Mouse (Mus musculus) gastrocnemius, adult 18-20 months (tissue): Measurements from ENCODE around the gene Ascc1. TPM values are rescaled to one million over a fixed set of nuclear protein-coding genes. Genes with fewer than 3 reads are reported as not detected.

Experiments
- DNase-seq: peaks from one replicate; pipeline ENCODE4 v3.0.0; 2021; ENCODE audit warnings: low spot score
- long read RNA-seq, 2 experiments: library from polyadenylated mRNA; stranded (forward); transcript quantifications; one replicate each; pipeline ENCODE4 v2.0.0; 2021
- total RNA-seq, 2 experiments: library from RNA; stranded (reverse); gene quantifications; 2 replicates each; pipeline ENCODE4 v1.2.3; 2021

Gene Ascc1
- 10 to 100 TPM; 14.2 to 15.3 TPM for total RNA-seq
- long read RNA-seq, experiment 1, transcript Ascc1-201 (11 exons, 1,450 nt) = major isoform, 14 of 22 reads
- long read RNA-seq, experiment 1, partial matches to known transcripts = 1 of 22 reads
- long read RNA-seq, experiment 1, other reads (novel, unspliced or antisense) = 6 of 22 reads
- long read RNA-seq, experiment 2, transcript Ascc1-201 (11 exons, 1,450 nt) = major isoform, 15 of 21 reads
- long read RNA-seq, experiment 2, partial matches to known transcripts = 3 of 21 reads
- long read RNA-seq, experiment 2, other reads (novel, unspliced or antisense) = 3 of 21 reads

DNA sequence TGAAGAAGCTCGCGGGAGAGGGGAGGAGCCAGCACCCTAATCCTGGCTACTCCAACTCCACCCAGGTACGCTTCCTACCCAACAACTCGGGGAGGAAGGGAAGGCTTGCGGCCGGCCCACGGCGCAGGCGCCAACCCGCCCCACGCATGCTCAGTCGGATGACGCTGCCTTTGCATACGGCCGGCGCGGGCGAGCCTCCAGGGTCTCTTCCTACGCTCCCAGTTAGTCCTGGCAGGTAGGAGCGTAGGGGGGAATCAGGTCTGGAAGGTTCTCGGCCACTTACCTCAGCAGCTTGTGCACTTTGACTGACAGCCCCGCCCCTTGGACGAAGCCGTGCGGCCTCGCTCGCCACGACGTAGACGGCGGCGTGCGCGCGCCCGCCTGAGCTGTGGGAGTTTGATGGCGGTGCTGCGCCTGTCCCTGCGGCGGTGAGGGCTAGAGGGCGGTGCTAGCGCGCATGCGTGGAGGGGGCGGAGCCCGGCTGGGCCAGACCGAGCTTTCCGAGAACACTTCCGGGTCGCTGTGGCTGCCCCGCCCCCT lies at the start of gene Ascc1, which contains the start of gene Anapc16:
Gene Ascc1 (plus strand): TSS at position 133 of the 540 bp plus-strand sequence.
Gene Anapc16 (minus strand): TSS at position 463 of the 540 bp plus-strand sequence.
- DNase-seq = peak; percentile 95

DNA sequence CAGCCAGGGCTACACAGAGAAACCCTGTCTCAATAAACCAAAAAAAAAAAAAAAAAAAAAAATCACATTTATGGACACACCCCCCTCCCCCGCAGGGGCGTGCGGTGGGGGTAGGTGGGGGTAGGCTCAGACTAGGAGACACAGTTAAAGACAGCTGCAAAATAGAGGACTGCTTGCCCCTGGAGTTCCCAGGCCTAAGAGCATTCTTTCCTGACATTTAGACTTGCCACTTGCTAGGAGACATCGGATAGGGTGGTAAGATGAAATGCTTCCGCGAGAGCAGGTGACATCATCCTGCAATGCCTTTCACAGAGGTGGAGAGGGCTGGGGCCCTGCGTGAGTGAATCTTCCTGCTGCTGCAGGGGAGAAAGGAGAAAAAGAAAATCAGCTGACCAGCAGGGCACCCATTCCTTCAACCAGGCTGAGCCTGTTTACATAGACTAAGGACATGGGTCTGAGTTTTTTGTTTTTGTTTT lies 49.0 kb upstream of the Ascc1 start:
- DNase-seq = no peak

DNA sequence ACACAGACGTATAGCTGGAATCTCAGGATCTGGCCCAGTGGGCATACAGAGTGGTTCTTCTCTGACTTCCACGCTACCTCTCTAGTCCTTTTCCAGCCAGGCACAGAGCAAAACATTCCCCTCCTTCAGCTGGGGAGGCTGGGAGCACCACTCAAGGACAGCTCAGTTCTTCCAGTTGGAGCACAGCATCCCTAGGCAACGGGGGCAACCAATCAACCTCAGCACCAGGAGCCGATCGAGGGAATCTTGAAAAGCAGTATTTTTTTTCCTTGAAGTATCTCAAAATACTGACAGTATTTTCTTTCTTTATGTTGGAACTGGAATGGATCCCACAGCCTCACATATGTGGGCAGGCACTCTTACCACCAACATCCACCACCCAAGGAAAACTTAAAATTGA lies 45.9 kb upstream of the Ascc1 start:
- DNase-seq = no peak

DNA sequence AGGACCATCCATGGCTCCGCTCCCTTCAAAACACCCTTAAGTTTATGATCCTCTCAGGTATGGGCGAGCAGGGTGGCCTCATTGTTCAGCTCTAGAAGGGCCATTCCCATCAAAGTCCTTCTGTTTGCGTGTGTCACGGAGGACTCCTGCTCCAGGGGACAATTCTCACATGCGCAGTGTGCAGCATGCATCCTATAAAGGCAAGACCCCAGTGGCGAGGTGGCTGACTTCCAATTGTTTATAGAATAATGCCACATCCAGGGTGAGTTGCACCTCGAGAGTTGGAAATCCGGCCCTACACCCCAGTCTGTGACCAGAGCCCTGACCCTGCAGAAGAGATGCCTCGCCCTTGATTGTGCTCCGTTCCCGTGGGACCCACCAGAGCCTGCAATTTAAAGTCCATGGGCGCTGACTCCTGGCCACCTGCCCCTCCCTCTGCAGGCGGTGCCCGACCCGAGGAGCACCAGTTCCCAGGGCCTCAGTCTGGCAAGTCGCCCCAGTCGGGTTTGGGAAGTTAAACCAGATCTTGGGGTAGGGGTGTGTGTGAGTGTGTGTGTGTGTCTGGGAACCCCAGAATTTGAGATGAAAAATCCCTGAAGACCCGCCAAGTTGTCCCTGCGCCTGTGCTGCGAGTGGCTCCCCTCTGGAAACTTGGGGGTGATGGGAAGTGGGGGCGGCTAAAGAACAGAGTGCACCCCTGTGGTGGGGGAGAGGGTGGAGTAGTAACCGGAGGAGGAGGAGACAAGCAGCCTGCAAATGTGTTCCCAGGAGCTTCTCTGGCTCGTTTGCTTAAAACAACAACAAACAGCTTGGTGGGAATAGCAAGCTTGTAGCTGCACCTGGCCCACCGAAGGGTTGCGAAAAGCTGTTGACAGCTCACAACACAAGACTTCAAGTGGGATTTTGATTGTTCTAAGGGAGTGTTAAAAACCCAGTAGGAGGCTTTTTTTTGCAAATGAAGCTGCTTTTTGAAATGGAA lies 45.1 kb upstream of the Ascc1 start:
- DNase-seq = no peak

DNA sequence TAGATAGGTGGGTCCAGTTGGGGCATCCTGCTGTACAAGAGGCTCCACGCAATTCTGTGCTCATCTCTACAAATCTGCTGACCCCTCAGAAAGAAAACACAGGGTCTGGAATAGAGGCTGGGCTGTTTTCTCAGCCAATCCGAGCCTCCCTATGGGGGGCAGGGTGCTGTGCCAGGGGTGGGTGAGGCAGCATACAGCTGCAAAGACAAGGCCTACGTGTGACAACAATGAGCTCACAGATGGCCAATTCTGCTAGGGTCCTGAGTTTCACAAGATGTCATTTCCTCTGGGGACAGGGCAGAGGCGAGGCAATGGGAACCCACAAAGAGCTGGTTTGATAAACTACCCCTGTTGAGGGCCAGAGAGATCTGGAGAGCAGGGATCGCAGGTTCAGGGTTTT lies 44.1 kb upstream of the Ascc1 start:
- no peak for DNase-seq

DNA sequence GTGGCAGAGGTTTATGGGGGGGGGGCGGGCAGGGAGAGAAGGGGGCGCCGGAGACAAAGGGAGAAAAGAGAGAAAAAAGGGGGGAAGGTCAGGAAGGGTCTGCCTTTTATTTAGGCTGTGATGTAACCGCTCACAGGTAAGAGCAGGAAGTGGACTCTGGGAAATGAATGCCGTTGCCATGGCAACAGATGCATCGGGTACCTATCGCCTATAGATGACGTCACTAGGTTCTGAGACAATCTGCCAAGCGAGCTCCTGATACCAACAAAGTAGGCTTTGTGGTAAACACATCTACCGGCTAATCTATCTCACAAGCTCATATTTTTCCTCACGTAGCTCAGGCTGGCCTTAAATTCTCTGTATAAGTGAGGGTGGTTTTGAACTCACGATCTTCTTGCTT lies 43.1 kb upstream of the Ascc1 start:
- no peak for DNase-seq

DNA sequence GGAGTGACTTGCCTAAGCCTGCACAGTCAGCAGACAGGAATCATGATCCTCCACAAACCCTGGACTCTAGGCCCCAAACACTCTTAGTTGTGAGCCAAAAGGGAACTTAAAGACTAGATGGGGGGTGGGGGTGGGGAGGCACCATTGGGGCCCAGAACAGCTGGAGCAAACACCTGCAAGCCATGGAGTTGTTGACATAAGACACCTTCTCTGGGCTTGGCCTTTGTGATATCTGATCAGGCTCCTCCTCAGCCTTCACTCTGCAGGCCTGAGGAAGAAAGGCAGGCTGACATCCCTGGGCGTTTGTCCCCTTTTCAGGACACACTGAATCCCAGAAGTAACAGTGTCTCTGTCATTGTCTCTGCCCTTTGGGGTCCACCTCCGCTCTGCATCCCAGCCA lies 39.0 kb upstream of the Ascc1 start:
- DNase-seq = no peak

DNA sequence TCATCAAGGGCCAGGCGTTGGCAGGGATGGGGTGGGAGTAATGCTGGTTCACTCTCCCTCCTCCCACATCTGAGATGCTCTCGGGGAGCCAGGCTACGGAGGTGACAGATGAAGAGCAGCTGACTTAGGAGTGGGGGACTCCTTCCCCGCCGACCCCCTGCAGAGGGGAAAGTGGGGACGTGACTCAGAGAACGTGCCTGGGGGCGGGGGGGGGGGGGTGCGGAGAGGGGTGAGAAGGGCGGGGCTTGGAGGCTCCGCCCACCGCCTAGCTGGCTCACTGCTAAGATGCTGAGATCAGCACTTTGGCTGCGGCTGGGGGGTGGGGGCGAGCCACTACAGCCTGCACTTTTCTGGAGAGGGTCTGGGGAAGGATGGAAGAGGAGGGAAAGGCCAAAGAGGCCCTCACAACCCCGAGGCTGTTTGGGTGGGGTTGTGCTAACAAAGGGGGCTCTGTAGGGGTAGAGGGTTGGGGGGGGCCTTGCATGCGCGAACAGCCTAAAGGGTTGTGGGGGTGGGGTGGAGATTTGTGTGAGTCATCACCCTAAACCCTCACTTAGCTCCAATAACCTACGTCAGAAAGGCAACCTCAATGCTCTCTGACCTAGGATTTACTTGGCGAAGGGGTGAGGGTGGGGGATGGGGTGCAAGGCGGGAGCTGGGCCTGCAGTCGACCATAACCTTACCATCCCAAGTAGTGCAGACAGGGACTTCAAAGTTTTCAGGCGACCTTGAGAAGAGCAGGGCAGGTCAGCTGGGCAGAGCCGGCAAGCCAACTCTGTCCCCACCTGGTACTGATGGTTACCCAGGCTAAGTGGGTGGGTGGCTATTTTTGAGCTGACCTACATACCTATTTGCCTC lies 37.9 kb upstream of the Ascc1 start:
- no peak for DNase-seq

DNA sequence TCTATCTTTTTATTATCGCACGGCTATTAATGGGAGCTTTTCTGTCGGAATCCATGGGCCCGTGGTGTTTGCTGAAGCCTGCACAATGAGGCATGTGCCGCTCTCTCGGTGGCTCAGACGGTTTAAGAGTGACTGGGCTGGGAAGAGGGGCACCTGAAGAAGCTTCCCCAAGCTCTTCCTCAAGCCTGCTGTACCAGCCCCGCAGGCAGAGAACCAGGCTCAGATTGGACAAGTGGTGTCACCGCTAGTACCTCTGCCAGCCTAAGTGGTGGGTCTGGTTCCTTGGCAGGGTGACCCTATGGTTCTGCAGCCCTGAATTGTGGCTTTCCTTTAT lies 37.3 kb upstream of the Ascc1 start:
- DNase-seq = no peak

DNA sequence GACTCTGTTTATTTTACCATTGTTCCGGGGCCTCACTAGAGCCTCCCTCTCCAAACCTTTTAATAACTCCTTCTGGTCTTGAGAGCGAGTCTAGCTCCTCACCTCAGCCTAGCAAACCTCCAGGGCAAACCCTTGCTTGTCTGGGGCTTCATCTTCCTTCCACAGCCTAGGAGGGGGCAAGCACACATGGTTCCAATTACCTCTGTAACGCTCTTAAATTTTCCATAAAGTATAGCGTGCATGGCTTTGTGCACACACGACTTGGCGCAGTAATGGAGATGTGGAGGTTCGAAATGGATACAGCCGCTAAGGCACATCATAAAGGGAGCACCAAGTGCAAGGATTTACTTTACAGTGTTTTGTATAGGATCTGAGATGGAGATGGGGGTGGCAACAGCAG lies 36.8 kb upstream of the Ascc1 start:
- DNase-seq = no peak

DNA sequence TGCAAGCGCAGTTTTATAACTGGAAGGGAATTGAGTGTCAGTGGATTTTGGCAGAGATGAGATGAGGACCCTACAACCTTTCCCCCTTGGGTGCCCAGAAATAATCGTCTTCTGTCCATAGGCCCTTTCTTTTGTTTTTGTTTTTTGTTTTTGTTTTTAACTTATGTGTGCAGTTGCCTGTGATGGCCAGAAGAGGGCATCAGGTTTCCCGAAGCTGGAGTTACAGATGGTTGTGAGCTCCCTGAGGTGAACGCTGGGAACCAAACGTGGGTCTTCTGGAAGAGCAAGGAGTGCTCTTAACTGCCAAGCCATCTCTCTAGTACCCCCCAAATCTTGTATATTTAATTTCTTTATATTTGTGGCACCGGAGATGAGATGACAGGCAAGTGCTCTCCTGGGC lies 35.9 kb upstream of the Ascc1 start:
- no peak for DNase-seq

DNA sequence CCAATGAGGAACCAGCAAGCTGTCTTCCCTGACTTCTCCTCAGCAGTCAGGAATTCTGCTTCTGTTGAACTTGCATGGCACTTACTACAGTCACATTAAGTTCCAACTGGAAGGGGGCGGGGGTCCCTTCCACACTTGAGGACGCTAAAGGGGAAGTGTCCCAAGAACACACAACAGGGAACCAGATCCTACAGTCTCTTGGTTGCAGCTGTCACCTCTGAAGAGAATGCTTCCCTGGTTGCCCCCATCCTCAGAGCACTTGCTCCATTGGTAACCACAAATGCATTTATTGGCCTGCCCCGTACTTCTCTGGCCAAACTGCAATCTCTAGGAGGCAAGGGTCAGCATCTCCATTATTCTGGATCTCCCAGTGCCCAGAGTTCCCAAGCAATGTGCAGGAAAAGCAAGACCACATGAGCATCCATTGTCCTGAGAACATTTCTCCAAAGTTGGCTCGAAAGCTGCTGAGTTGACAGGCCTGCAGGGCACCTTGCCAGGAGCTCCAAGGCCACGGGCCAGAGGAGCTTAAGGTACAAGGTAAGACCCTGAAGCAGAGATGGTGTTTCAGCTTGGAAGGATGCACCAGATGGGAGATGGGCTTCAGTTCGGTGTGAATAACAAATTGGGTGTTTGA lies 35.2 kb upstream of the Ascc1 start:
- DNase-seq = no peak

DNA sequence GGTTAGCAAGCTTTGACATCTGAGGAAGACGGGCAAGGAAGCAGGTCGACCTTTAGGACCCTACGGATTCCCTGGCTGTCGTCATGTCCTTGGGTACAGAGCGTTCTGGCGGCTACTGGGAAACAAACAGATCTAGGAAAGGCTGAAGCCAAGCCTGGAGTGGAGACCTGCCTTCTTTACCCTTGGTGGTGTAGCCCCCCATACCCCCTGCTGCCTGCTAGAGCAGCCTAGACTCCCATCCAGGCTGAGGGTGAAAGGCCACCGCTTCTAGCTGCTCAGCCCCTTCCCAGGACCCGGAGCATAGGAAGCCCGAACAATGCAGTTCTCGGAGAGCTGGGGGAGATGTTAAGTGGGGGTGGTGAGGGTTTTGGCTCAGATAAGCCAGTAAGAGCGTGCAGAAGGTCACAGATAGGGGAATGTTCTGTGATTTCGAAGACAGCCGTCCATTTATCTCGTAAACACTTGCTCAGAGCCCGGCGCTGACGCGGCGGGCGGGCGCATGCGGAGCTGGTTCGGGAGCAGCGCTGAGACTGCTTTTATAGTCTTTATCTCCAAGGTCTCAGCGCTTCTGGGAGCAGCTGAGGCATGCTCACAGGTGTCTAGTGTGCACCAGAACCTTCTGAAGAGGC lies 32.7 kb upstream of the Ascc1 start:
- peak; percentile 92 for DNase-seq

DNA sequence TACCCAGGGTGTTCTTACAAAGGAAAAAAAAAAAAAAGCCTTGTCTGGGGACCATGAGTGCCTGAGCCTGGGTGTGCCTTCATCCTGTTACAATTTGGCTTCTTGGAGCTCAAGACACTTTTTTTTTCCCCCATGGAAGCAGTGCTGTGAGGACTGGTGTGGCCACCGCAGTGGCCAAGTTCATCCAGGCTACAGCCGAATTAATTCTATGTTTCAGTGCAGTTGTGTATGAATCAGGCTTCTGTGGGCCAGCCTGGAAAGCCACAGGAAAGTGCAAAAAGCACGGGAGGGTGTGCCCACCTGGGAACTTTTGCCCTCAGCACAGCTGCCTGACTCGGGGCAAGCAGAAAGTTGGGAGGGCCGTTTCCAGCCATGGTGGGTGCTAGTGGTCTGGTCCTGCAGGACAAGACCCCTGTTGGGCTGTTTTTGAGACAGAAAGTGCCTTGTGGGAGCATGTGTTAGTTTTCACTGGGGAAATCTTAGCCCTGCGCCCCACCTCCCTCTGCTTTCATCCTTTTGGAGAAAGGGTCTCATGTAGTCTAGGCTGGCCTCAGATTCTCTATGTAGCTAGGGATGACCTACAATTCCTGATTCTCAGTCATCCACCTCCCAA lies 32.0 kb upstream of the Ascc1 start:
- peak; percentile 62 for DNase-seq

DNA sequence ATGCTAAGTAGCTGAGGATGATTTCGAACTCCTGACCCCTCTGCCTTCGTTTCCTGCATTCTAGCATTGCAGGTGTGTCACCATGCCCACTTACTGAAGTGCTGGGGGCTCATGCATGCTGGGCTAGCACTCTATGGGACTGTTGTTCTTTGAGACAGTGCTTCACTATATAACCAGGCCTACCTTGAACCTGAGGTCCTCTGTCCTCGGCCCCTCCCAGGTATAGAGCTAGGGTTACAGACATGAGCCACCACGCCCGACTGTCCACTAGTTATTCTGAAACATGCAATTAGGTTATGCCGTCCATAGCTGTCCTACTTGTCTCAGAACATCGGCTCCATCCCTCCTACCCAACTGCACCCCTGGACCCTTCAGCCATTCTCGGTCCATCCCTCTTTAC lies 30.8 kb upstream of the Ascc1 start:
- DNase-seq = no peak

DNA sequence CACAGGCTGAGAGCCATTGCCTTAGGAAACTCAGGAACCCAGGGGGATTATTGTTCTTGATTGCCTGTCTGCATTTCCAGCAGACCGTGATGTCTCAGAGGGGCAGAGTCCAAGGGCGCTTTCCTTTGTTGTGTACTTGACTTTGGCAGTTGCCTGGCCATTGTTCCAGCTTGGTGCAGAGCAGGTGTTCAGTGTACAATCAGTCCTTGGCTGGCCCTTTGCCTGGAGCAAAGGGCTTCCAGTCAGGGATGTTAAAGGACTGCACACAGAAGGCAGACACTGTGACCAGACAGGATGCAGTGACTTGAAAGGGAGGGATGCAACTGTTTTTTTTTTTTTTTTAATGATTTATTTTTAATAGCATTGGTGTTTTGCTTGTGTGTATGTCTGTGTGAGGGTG lies 30.1 kb upstream of the Ascc1 start:
- no peak for DNase-seq

DNA sequence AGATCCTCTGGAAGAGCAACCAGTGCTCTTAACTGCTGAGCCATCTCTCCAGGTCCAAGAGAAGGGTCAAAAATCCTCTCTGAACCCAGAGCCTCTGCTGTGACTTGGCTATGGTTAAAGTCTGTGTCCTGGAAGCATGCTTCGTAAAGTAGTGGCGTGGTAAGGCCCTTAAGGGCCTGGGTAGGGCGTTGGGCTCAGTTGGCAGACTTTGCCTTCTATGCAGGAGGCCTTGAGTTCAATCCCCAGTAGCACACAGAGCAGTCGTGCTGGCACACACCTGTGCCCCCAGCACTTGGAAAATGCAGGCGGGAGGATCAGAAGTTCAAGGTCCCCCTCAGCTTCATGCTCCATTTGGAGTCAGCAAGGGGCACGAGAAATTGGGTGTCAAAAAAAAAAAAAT lies 29.6 kb upstream of the Ascc1 start:
- DNase-seq = no peak

DNA sequence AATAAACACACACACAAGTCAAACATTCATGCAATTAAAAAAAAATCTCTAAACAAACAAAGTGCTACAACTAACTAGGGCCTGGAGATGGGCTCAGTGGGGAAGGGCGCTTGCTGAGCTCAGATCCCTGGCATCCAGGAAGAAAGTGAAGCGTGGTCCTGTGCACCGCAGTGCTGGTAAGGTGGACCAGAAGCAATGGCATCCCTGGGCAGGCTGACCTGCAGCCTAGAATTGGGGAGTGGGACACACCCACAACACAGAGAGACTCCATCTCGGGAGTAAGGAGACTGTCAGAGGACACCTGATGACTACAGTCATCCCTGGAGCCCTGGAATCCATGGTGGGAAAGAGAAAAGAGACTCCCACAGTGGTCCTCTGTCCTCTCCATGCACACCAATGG lies 29.2 kb upstream of the Ascc1 start:
- DNase-seq = no peak

DNA sequence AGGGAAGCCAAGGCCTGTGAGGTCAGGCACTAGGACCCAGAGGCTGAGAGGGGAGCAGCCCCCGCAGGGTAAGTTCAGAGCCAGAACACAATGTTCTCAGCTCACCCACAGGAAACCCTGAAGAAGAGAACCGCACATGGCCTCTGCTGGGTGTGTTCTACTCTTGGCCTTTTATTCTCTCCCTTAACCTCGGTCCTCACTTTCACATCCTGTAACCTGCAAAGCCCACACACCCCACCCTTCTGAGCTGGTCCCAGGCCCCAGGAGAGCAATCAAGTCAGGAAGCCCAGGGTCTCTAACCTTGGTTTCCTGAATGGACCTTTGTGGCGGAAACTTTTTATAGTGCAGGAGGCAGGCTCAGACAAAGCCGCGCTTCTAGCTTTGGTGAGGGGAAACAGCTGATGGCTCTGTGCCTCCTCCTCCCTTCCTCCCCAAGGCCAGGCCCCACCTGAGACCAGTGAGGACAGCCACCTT lies 28.4 kb upstream of the Ascc1 start:
- peak; percentile 88 for DNase-seq

DNA sequence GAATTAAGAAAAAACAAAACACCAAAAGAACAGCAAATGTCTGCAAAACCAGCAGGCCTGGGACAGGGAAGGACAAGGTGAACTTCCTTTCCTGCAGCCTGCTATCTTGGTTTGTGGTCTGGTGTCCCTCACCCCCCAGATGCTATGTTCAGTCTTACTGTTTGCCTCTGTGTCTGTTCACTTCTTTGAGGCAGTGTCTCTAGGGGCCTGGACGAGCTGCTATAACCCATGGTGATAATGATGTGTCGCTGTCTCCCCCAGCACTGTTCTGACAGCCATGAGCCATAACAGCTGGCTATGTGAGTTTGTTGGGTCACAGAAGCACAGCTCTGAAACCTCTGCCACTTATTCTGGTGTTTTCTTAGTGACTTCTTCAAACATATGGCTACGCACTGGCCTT lies 27.8 kb upstream of the Ascc1 start:
- DNase-seq = no peak
